Mouse (Mus musculus): ENCODE data around the gene Anks3. TPM values are rescaled to one million over a fixed set of nuclear protein-coding genes. Genes with fewer than 3 reads are reported as not detected.

The Anks3 gene
- polyA plus RNA-seq, 1 experiment from 2014 or later, result 32.4 TPM

- no peaks in the 10 kb centered on the region for H3K4me1 ChIP-seq (ENCODE audit: control insufficient read depth, insufficient read depth, low read length)
- no peaks in the 10 kb centered on the region for H3K27me3 ChIP-seq (ENCODE audit: control insufficient read depth, insufficient read depth, low read length)
- H3K9ac ChIP-seq (replicated peaks; ENCODE audit: low read length), result no peak overlapping the region
- no peak overlapping the region for H3K4me3 ChIP-seq (ENCODE audit: low read depth, low read length)
- H3K36me3 ChIP-seq (replicated peaks; ENCODE audit: control insufficient read depth, insufficient read depth, low read depth, low read length), result no peaks in the 10 kb centered on the region; the same call in 1 of the 2 replicates
- H3K4me2 ChIP-seq (ENCODE audit: low read depth, low read length), result no peak overlapping the region
- WGBS, result 59% methylated on average over 5 of the region's 5 CpGs
- ATAC-seq (replicated peaks; ENCODE audit: insufficient number of reproducible peaks, low FRiP score, low TSS enrichment, low read depth), result no peak
- H3K9me3 ChIP-seq (replicated peaks; ENCODE audit: control insufficient read depth, low read length), result no peaks in the 10 kb centered on the region
- no peak for DNase-seq (ENCODE audit: low spot score)
- H3K27ac ChIP-seq (replicated peaks; ENCODE audit: low read depth, low read length), result no peak overlapping the region
Observed at GRCm38 (mm10) chr16:4907972-4908371, 56.0 kb downstream of the Anks3 start.

- H3K9ac ChIP-seq (replicated peaks; ENCODE audit: low read length), result no peak overlapping the region
Observed at GRCm38 (mm10) chr16:4907386-4907785, 56.6 kb downstream of the Anks3 start.

GRCm38 (mm10) chr16:4906559-4906958 is 57.4 kb downstream of the Anks3 start:
- Histone ChIP-seq H3K4me1 (ENCODE audit: control insufficient read depth, insufficient read depth, low read length) (no peaks in the 10 kb centered on the region), H3K9ac (replicated peaks; ENCODE audit: low read length) (no peak overlapping the region), H3K27me3 (ENCODE audit: control insufficient read depth, insufficient read depth, low read length) (no peaks in the 10 kb centered on the region), H3K4me2 (ENCODE audit: low read depth, low read length) (no peak overlapping the region), H3K9me3 (replicated peaks; ENCODE audit: control insufficient read depth, low read length) (no peaks in the 10 kb centered on the region), H3K27ac (replicated peaks; ENCODE audit: low read depth, low read length) (no peak overlapping the region), H3K36me3 (replicated peaks; ENCODE audit: control insufficient read depth, insufficient read depth, low read depth, low read length) (no peaks in the 10 kb centered on the region; the same call in 1 of the 2 replicates), H3K4me3 (ENCODE audit: low read depth, low read length) (no peak overlapping the region)
- DNase-seq (ENCODE audit: low spot score) (no peak), ATAC-seq (replicated peaks; ENCODE audit: insufficient number of reproducible peaks, low FRiP score, low TSS enrichment, low read depth) (no peak)

More at GRCm38 (mm10) chr16:4907386-4907785, 56.6 kb downstream of the Anks3 start:
- no peaks in the 10 kb centered on the region; the same call in 1 of the 2 replicates for H3K36me3 ChIP-seq (replicated peaks; ENCODE audit: control insufficient read depth, insufficient read depth, low read depth, low read length)
- H3K27me3 ChIP-seq (ENCODE audit: control insufficient read depth, insufficient read depth, low read length), result no peaks in the 10 kb centered on the region
- DNase-seq (ENCODE audit: low spot score) (no peak), ATAC-seq (replicated peaks; ENCODE audit: insufficient number of reproducible peaks, low FRiP score, low TSS enrichment, low read depth) (no peak)
- H3K4me2 ChIP-seq (ENCODE audit: low read depth, low read length), result no peak overlapping the region
- H3K4me3 ChIP-seq (ENCODE audit: low read depth, low read length), result no peak overlapping the region
- 74% methylated on average over 2 of the region's 2 CpGs for WGBS
- no peaks in the 10 kb centered on the region for H3K4me1 ChIP-seq (ENCODE audit: control insufficient read depth, insufficient read depth, low read length)
- H3K27ac ChIP-seq (replicated peaks; ENCODE audit: low read depth, low read length), result no peak overlapping the region
- H3K9me3 ChIP-seq (replicated peaks; ENCODE audit: control insufficient read depth, low read length), result no peaks in the 10 kb centered on the region

GRCm38 (mm10) chr16:4905591-4905990 is 58.4 kb downstream of the Anks3 start:
- H3K9me3 ChIP-seq (replicated peaks; ENCODE audit: control insufficient read depth, low read length), result no peaks in the 10 kb centered on the region
- no peak overlapping the region for H3K9ac ChIP-seq (replicated peaks; ENCODE audit: low read length)
- H3K27ac ChIP-seq (replicated peaks; ENCODE audit: low read depth, low read length), result no peak overlapping the region
- no peaks in the 10 kb centered on the region for H3K36me3 ChIP-seq (replicated peaks; ENCODE audit: control insufficient read depth, insufficient read depth, low read depth, low read length)
- H3K4me1 ChIP-seq (ENCODE audit: control insufficient read depth, insufficient read depth, low read length), result no peaks in the 10 kb centered on the region
- ATAC-seq (replicated peaks; ENCODE audit: insufficient number of reproducible peaks, low FRiP score, low TSS enrichment, low read depth), result no peak
- no peaks in the 10 kb centered on the region for H3K27me3 ChIP-seq (ENCODE audit: control insufficient read depth, insufficient read depth, low read length)
- no peak overlapping the region for H3K4me3 ChIP-seq (ENCODE audit: low read depth, low read length)
- no peak overlapping the region for H3K4me2 ChIP-seq (ENCODE audit: low read depth, low read length)
- 12% methylated on average over 1 of the region's 1 CpGs for WGBS
- peak; percentile 65 for DNase-seq (ENCODE audit: low spot score)

GRCm38 (mm10) chr16:4904878-4905277 is 59.1 kb downstream of the Anks3 start:
- no peaks in the 10 kb centered on the region for H3K9me3 ChIP-seq (replicated peaks; ENCODE audit: control insufficient read depth, low read length)
- ATAC-seq (replicated peaks; ENCODE audit: insufficient number of reproducible peaks, low FRiP score, low TSS enrichment, low read depth) (no peak), DNase-seq (ENCODE audit: low spot score) (no peak)
- no peaks in the 10 kb centered on the region for H3K4me1 ChIP-seq (ENCODE audit: control insufficient read depth, insufficient read depth, low read length)
- no peak overlapping the region for H3K27ac ChIP-seq (replicated peaks; ENCODE audit: low read depth, low read length)
- no peaks in the 10 kb centered on the region for H3K36me3 ChIP-seq (replicated peaks; ENCODE audit: control insufficient read depth, insufficient read depth, low read depth, low read length)
- H3K9ac ChIP-seq (replicated peaks; ENCODE audit: low read length), result no peak overlapping the region
- no peak overlapping the region for H3K4me2 ChIP-seq (ENCODE audit: low read depth, low read length)
- no peak overlapping the region for H3K4me3 ChIP-seq (ENCODE audit: low read depth, low read length)
- no peaks in the 10 kb centered on the region for H3K27me3 ChIP-seq (ENCODE audit: control insufficient read depth, insufficient read depth, low read length)
- 90% methylated on average over 3 of the region's 3 CpGs for WGBS

GRCm38 (mm10) chr16:4903491-4904102 is 60.4 kb downstream of the Anks3 start:
- Histone ChIP-seq H3K9me3 (replicated peaks; ENCODE audit: control insufficient read depth, low read length) (no peaks in the 10 kb centered on the region), H3K36me3 (replicated peaks; ENCODE audit: control insufficient read depth, insufficient read depth, low read depth, low read length) (no peaks in the 10 kb centered on the region), H3K4me1 (ENCODE audit: control insufficient read depth, insufficient read depth, low read length) (no peaks in the 10 kb centered on the region), H3K4me3 (ENCODE audit: low read depth, low read length) (no peak overlapping the region), H3K27ac (replicated peaks; ENCODE audit: low read depth, low read length) (no peak overlapping the region), H3K9ac (replicated peaks; ENCODE audit: low read length) (no peak overlapping the region), H3K27me3 (ENCODE audit: control insufficient read depth, insufficient read depth, low read length) (no peaks in the 10 kb centered on the region), H3K4me2 (ENCODE audit: low read depth, low read length) (no peak overlapping the region)
- DNase-seq (ENCODE audit: low spot score) (no peak), ATAC-seq (replicated peaks; ENCODE audit: insufficient number of reproducible peaks, low FRiP score, low TSS enrichment, low read depth) (no peak)
- WGBS, result 84% methylated on average over 6 of the region's 6 CpGs

- H3K4me2 ChIP-seq (ENCODE audit: low read depth, low read length), result no peak overlapping the region
- H3K27me3 ChIP-seq (ENCODE audit: control insufficient read depth, insufficient read depth, low read length), result no peaks in the 10 kb centered on the region
- H3K4me3 ChIP-seq (ENCODE audit: low read depth, low read length), result no peak overlapping the region
- H3K4me1 ChIP-seq (ENCODE audit: control insufficient read depth, insufficient read depth, low read length), result no peaks in the 10 kb centered on the region
- H3K9me3 ChIP-seq (replicated peaks; ENCODE audit: control insufficient read depth, low read length), result no peaks in the 10 kb centered on the region
- H3K9ac ChIP-seq (replicated peaks; ENCODE audit: low read length), result no peak overlapping the region
- 76% methylated on average over 2 of the region's 2 CpGs for WGBS
- no peaks in the 10 kb centered on the region for H3K36me3 ChIP-seq (replicated peaks; ENCODE audit: control insufficient read depth, insufficient read depth, low read depth, low read length)
- no peak overlapping the region for H3K27ac ChIP-seq (replicated peaks; ENCODE audit: low read depth, low read length)
- ATAC-seq (replicated peaks; ENCODE audit: insufficient number of reproducible peaks, low FRiP score, low TSS enrichment, low read depth) (no peak), DNase-seq (ENCODE audit: low spot score) (no peak)
Observed at GRCm38 (mm10) chr16:4902390-4902789, 61.6 kb downstream of the Anks3 start.

GRCm38 (mm10) chr16:4901167-4901566 is 62.8 kb downstream of the Anks3 start:
- Histone ChIP-seq H3K4me2 (ENCODE audit: low read depth, low read length) (no peak overlapping the region), H3K4me3 (ENCODE audit: low read depth, low read length) (no peak overlapping the region), H3K27ac (replicated peaks; ENCODE audit: low read depth, low read length) (no peak overlapping the region), H3K9me3 (replicated peaks; ENCODE audit: control insufficient read depth, low read length) (no peaks in the 10 kb centered on the region), H3K9ac (replicated peaks; ENCODE audit: low read length) (no peak overlapping the region), H3K27me3 (ENCODE audit: control insufficient read depth, insufficient read depth, low read length) (no peaks in the 10 kb centered on the region), H3K36me3 (replicated peaks; ENCODE audit: control insufficient read depth, insufficient read depth, low read depth, low read length) (no peaks in the 10 kb centered on the region), H3K4me1 (ENCODE audit: control insufficient read depth, insufficient read depth, low read length) (no peaks in the 10 kb centered on the region)
- DNase-seq (ENCODE audit: low spot score), result no peak
- 59% methylated on average over 7 of the region's 7 CpGs for WGBS
- no peak for ATAC-seq (replicated peaks; ENCODE audit: insufficient number of reproducible peaks, low FRiP score, low TSS enrichment, low read depth)
